Mouse (Mus musculus): Measurements from ENCODE around the gene Pinlyp.

DNA sequence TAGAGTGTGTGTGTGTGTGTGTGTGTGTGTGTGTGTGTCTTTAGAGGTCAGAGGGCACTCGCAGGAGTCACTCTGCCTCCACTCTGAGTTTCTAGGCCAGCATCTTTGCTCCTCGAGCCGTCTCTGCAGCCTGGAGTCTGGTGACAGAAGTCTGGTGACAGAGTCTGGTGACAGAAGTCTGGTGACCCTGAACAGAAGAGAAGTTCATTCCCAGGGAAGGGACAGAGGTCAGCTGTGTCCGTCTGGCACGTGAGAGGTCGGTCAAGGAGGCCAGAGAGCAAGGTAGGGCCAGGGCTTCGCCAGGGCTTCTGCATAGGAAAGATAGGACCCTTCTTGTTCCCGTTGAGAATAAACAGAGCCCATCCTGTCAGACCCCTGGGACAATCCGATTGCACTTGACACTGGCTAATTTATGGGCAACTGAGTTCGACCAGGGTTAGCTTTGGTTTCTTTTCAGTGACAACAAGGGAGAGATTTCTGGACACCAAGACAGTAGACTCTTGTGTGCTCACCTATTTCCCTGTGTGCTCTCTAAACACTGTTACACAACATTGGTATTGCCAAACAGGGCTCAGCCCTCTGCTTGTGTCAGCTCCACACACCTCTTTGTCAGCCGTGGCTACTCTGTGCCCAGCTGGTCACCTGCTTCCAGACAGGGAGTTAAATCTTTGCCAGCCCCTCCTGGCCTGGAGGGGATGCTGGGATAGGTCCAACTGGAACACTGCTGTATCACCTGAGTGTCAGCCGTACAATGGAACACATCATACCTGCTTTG is 6.3 kb upstream of the Pinlyp start:
- TF ChIP-seq CTCF (conservative IDR thresholded peaks at IDR 0.05; ENCODE audit: insufficient read depth, insufficient read length, low read depth, low read length) (no peak), POLR2A (IDR thresholded peaks at IDR 0.05; ENCODE audit: low read depth, low read length) (no peak)

Measured in kidney, adult 2 months (tissue).